Mouse (Mus musculus) ES-Bruce4 (cell line): ENCODE measurements around the gene Olfr527.

Experiments
- CTCF ChIP-seq: IDR thresholded peaks from one replicate; pipeline ENCODE4 v1.8.1; 2011; ENCODE audit warnings: low read depth, low read length
- EP300 ChIP-seq: IDR thresholded peaks from 2 replicates; pipeline ENCODE4 v1.6.1; 2011; ENCODE audit warnings: low read depth, low read length; ENCODE audit not compliant: insufficient read depth

GRCm38 (mm10) chr7:140376231-140376630 lies 42.4 kb downstream of the Olfr527 start, which contains the start of gene Olfr530:
- TF ChIP-seq CTCF: no peak
- no peak for TF ChIP-seq EP300
